Mouse (Mus musculus): Measurements from ENCODE around the gene 1520401A03Rik.

Gene 1520401A03Rik

DNA sequence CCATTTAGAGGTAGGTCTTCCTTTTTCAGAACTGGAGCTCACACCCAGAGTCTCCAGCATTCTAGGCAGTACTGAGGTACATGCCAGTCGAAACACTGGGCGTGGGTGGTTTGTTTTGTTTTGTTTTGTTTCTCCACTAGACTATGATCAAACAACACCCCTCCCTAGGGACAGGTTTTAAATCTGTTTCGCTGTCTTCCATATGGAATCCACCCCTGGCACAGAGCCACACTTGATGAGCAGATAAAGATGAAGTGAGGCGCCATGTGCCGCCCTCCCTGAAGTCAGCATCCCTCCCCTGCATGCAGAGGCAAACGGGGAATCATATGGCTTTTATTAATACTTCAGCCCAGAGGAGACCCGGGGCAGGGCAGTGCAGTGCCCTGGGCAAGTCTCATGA, 17.8 kb downstream of the 1520401A03Rik start:
- no peak for DNase-seq (ENCODE audit: extremely low read depth, insufficient read length, low spot score)

DNA sequence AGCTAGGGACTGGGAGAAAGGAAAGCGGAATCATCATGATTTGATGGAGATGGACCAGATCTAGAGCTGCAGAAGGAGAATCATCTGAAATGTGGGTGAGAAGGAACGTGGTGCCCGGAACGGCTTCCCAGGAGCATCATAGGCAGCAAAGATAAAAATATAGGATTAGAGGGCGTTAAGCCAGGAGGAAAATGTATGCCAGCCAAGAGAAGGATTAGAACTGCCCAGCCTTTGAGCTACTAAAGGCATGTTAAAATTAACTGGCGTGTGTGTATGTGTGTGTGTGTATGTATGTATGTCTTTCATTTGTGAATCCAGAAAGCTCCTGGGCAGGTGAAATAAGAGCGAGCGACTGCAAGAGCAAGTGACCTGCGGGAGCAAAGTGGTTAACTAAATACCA, 19.3 kb downstream of the 1520401A03Rik start:
- no peak for DNase-seq (ENCODE audit: extremely low read depth, insufficient read length, low spot score)

DNA sequence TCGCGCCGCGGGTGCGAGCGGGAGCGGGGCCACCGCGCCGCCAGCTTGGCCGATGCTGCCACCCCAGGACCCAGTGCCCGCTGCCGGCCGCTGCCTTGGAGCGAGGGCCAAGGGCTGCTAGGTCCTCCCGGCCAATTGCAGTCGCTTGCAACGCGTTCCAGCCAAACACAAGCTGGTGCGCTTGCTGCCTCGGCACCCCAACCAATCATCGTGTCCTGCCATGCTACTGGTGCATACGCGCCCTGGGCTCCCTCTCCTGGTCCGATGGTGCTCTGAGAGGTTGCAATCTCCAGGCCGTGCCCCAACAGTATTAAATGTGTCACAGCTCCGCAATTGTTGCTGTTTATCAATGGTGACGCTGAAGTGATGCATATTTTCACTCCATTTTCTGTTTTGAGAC, 22.5 kb downstream of the 1520401A03Rik start:
- peak; percentile 92 for DNase-seq (ENCODE audit: extremely low read depth, insufficient read length, low spot score)

DNA sequence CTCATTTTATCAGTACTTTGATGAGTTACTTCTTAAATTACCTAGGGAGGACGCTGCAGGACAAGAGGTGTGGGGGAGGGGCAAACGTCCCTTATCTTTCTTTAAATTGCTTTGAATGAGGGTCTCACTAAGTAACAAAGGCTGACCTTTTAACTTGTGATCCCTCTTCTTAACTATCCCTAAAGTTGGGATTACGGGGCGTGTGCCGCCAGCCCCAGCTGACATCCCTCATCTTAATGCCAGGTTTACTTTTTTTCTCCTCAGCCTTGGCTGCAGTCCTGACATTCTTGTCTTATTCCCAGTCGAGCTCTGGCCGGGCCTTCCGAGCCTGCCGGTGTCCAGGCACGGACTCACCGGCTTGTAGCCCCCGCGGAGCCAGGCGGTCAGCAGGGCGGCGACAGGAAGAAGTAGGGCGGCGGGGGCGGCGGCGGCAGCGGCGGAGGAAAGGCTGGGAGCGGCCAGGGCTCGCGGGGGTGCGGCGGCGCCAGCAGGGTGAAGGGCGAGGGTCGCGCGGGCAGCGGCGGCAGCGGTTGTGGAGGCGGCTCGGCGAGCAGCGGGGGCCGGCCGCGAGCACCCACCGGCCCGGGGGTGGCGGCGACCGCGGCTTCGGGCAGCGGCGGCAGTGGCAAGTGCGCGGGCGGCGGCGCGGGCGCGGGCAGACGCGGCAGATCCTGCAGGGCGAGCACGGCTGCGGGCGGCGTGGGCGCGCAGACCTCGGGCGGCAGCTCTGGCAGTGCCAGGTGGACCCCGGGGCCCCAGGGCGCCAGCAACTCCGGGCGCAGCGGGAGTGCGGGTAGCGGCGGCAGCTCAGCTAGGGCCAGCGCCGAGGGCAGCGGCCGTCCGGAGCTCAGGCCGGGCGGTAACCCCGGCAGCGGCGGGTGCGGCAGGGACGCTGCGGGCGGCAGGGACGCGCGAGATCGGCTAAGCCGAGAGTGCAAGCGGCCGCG, 23.2 kb downstream of the 1520401A03Rik start:
- peak; percentile 55 for DNase-seq (ENCODE audit: extremely low read depth, insufficient read length, low spot score)

DNA sequence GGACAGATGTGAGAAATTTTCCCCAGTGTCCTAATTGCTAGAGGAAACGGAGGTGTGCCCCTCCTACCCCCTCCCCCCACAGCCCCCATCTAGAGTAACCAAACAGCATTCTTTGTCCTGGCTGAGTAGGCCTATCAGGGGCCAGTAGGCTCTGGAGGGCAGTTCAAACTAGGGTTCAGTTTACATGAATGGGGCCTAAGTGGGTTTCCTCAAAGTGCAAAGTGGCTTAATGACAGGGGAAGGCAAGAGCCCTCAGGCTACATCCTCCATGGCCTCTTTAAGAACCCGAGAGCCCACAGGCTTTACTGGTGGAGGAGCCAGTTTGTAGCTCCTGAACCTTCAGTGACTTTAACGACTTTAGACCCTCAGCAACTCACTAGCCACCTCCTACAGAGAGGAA, 26.8 kb downstream of the 1520401A03Rik start:
- no peak for DNase-seq (ENCODE audit: extremely low read depth, insufficient read length, low spot score)

DNA sequence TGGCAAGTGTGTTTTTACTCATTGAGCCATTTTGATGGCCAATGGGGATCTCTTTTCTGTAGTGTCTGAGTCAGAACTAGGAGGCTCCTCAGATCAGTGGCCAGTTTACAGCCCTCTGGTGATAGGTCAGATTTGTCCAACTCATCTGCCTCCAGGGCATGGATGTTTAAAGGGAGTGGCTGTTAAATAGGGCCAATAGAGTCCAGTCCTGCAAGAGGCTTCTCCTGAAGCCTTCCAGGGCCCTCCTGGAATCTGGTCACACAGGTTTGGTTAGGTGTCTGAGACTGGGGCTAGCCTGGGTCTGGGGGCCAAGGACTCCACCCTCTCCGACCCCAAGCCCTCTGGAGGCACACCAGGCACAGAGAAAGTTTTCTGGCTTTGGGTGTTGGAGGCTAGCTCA, 28.1 kb downstream of the 1520401A03Rik start:
- DNase-seq (ENCODE audit: extremely low read depth, insufficient read length, low spot score), result peak; percentile 72

DNA sequence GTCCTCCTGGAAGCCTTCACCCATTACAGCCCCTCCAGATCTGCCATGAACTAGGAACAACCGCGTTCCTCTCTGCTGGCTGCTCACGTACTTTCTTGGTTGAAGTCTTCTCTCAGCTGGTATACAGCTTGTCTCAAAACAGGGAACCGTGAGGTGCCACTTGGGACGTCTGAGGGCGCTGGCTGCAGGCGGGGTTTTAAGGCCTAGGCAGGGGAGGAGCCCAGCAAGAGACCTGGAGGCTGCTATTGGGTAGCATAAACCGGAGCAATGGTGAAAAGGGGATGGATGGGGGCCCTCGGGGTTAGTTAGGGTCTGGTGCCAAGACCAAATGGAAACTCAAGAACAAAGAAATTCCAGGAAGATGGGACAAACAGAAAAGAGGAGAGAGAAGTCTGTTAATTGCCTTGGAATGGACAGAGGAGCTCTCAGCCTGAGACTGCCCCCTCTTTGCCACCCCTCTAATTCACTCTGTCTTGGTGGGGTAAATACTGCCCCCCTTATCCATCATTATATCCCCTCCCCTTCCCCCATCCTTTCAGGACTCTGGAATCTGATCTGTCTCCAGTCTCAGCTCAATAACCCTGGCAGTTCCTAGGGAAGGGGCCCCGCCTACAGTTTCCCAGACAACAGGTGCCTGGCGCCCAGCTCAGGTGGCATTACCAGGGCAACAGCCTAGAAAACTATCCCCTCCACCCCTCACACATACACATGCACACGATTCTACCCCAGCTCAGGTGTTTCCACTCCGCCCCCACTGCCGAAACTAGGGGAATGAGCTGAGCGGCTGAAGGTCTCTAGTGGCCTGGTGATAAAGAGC, 38.5 kb downstream of the 1520401A03Rik start, which contains the start of gene Cldn9:
Gene Cldn9, minus strand, starts transcription at position 171 of the 817 bp plus-strand sequence.
- peak; percentile 70 for DNase-seq (ENCODE audit: extremely low read depth, insufficient read length, low spot score)

DNA sequence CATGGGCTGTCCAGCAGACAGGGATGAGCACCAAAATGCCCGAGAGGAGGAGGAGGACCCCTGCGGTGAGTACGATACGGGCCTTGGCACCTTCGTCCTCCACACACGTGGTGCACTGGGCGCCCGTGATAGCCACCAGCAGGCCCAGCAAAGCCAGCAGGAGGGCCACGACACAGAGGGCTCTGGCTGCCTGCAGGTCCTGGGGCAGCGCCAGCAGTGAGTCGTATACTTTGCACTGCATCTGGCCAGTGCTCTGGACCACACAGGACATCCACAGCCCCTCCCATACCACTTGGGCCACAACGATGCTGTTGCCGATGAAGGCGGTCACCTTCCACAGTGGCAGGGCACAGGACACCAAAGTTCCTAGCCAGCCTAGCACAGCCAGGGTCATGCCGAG, 39.4 kb downstream of the 1520401A03Rik start:
- DNase-seq (ENCODE audit: extremely low read depth, insufficient read length, low spot score), result peak; percentile 80

DNA sequence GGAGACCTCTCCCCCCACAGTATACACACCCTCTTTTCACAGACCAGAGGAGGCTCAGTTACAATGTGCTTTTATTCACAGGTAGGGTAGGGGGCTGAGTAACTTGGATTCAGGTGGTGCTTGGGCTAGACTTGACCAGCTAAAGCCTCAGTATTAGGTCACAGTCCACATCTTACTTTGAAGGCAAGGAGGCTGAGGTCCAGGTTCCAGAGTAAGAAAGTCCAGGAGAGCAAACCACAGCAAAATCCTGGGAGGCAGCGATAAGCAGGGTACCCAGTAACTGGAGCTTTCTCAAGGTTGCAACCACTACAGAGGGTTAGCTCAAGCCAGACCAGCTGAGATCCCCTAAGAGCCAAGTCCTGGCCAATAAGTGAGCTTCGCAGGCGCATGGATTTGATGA, 40.1 kb downstream of the 1520401A03Rik start:
- DNase-seq (ENCODE audit: extremely low read depth, insufficient read length, low spot score), result no peak

DNA sequence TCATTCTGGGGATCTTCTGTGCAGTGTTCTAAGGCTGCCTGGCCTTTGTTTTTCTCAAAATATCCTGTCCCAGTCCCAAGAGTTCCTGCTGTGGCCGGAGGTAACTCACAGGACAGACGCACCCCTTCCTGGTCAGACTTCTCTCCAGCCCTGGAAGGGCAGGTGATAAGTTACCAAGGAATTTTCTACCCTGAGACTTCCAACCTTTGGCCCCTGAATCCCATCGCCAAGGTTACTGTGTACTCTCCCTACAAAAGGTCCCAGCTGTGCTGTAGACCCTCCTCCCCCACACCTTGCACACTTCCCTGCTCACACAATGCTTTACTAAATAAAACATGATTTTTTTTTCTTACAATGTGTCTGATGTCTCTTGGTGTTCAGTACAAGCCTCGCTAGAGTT, 40.5 kb downstream of the 1520401A03Rik start:
- no peak for DNase-seq (ENCODE audit: extremely low read depth, insufficient read length, low spot score)

DNA sequence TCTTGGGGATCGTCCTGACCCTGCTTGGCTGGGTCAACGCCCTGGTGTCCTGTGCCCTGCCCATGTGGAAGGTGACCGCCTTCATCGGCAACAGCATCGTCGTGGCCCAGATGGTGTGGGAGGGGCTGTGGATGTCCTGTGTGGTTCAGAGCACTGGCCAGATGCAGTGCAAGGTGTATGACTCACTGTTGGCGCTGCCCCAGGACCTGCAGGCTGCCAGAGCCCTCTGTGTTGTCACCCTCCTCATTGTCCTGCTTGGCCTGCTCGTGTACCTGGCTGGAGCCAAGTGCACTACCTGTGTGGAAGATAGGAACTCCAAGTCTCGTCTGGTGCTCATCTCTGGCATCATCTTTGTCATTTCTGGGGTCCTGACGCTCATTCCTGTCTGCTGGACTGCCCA, 41.5 kb downstream of the 1520401A03Rik start:
- DNase-seq (ENCODE audit: extremely low read depth, insufficient read length, low spot score), result peak; percentile 84

DNA sequence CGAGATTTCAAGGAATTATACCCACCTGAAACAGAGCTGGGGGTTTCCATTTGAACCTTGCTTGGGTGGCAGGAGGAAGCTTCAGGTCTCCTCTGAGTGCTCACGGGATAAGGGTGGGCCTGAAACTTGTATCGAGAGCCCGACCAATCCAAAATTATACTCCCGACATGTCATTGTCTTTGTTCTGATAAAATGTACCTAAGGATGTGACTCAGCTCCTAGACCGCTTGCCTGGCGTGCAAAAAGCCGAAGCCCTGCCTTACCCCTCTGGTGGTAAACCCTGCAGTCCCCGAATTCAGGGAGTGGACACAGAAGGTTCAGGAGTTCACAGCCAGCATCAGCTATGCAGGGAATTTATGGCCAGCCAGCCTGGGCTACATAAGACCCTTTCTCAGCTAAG, 42.2 kb downstream of the 1520401A03Rik start:
- no peak for DNase-seq (ENCODE audit: extremely low read depth, insufficient read length, low spot score)

DNA sequence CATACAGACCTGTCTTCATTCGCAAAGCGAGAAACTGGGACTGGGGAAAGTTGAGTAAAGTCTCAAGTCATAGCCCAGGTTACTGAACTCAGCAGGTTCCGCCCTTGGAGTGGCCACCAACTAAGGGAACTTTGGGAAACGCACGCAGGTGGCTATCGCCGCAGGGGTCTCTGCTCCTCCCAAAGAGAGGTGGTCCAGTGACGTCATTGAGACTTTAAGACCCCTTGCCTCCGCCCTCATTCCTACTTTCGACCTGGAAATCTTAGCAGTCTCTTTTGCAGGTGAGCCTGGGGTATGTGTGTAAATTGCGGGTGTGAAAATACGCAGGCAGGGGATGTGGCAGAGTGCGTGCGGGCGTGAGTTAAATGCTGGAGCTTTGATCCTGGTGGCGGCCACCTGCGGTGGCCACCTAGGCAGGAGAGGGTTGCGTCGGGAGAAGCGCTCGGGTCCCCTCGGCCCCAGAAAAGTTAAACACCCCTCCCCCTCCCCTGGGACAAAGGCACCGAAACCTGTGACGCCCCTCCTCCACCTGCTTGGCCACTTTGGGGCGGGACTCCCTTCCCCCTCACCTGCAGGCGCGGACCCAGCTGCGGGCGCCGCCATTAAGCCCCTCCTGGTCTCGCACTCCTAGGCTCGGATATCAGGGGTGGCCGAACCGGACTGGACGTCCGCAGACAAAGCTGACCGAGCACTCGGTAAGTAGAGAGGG, 43.3 kb downstream of the 1520401A03Rik start, which contains the start of gene Cldn6:
Gene Cldn6, plus strand, starts transcription at position 123 of the 709 bp plus-strand sequence.
- DNase-seq (ENCODE audit: extremely low read depth, insufficient read length, low spot score), result no peak

DNA sequence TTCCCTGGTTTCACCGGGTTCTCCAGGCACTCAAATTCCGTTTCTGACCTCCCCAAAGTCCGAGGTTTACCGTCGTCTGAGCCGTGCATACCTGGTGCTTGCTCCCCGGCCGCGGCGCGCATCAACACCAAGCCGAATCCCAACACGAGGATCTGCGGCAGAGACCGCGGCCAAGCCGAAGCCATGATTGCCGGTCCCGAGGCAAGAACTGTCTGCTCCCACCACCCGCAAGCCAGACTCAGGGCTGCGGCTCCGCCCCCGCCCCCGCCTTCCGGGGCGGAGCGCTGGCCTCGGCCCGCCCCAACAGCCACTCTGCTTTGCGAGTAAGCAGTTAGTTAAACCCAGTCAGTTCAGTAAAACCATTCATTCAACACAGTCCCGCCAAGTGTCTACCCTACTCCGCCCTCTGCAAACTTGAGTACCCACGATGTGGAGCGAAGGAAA, 45.3 kb downstream of the 1520401A03Rik start, which contains the start of gene Tnfrsf12a:
Gene Tnfrsf12a, minus strand, starts transcription at position 233 of the 444 bp plus-strand sequence.
- peak; percentile 99 for DNase-seq (ENCODE audit: extremely low read depth, insufficient read length, low spot score)

DNA sequence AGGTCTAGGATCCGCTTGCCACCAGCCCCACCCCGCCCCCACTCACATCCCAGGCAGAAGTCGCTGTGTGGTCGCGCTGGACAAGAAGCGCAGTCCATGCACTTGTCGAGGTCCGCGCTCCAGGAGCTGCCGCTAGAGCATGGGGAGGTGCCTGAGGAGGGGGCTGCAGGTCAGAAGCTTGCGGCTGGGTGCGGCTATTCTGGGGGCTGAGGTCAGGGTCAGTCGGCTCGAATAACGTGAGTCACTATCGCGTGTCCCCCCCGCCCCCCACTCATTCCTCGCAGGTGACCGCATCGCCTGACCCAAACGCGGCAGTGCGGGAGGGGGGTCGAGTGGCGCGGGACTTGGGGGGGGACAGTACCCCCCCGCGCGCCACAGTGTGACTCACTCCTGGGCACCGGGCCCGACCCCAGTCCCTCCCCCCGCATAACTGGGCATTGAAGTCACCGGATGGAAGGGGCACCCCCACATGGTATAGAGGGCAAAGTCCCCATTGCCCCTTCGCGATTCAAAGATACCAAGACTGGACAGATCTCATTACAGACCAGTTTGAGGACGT, 46.0 kb downstream of the 1520401A03Rik start:
- peak; percentile 90 for DNase-seq (ENCODE audit: extremely low read depth, insufficient read length, low spot score)

DNA sequence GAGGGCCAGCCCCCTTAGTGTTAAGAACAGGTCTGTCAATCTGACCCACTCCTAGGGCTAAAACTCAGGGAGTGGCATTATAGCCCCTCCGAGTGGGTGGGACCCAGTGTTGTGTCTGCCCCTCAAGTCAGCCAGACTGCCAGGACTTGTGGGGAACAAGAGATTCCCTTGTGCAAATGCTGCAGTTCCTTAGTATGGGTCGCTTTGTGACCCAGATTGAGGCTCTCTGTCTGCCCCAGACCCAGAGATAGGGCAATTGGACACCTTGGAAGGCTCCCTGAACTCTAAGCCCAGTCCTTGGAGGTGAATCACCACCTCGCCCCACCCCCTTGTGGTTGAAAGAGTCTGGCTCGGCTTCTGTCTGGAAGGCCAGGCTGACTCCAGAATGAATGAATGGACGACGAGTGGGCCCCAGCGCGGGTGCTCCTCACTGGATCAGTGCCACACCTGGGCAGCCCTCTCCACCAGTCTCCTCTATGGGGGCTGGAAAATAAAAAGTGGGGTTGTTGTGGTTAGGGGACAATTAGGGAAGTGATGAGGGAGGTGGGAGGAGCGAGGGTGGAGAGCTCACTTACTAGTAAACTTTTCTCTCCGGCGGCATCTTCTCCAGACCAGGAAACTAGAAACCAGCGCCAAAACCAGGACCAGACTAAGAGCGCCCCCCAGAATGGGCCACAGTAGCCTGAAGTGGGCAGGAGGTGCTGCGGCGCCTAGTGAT, 46.9 kb downstream of the 1520401A03Rik start:
- DNase-seq (ENCODE audit: extremely low read depth, insufficient read length, low spot score), result peak; percentile 92

DNA sequence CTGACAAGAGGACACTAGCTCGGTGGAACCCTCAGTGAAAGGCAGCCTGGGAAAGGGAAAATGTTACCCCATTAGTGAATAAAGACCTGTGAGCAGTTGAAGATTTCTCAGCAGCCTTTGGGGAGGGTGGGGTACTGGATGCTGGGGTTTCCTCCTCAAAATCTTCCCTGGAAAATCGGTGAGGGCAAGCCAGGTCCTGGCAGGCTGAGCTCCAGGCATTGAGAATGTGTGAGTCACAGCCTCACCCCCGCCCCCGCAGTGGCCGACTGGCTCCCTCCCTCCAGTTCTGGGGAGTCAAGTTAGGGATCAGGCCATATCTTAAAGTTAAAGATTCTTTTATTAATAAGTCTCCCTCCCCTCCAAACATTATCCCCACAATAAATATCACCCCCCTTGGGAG, 47.5 kb downstream of the 1520401A03Rik start:
- DNase-seq (ENCODE audit: extremely low read depth, insufficient read length, low spot score), result peak; percentile 81

DNA sequence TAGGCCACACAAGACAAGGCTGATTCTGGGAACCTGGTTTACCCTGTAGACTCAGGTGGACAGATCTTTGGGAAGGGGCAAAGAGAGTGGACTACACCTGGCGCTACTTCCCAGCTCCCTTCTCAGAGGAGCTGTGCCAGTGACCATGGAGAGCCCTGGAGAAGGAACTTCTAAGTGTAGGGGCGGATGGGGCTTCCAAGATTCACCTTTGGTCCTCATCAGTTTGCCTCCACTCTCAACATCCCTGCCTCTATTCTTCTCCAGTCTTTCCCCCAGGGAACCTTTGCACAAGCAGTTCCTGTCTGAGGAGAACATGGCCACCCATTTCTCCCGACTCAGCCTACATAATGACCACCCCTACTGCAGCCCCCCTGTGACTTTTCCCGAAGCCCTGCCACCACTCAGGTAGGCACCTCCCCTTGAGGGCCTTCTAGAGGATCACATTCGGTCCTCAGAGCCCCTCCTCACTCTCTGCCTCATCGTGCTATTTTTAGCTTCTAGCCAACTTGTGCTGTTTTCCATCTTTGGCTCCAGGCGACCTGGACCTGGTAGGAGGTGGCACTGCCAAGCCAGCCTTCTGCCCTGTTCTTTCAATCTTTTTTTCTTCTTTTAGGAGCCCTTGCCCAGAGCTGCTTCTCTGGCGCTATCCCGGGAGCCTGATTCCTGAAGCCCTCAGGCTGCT, 48.2 kb downstream of the 1520401A03Rik start:
- DNase-seq (ENCODE audit: extremely low read depth, insufficient read length, low spot score), result peak; percentile 57

Measured in 3134 (cell line).